ENCODE assay signal across 18 mouse cellular contexts in the genomic region with DNA sequence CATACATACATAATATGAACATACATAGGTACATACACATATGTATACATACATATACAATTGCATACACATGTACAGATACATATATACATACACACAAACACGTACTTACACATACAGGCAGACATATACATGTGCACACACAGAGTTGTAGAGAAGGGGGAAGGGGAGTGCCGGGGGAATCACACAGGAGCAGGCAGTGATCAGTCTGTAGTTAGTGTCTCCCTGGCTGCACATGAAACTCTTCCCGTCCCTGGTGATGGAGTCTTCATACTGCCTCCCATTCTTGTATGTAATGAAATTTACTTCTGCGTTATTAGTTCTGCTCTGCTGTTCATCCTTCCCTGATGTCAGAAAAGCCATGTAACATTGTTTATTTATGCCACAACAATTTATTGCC.
"Had no signal": no experiment of that assay in that cellular context is flagged by ENCODE, and none has a peak within 500 bp of the region (broad histone marks: within the 10 kb centered on the region; RNA-seq: fewer than 3 reads in every experiment).

No protein-coding gene starts in this region.

- H3K4me3 ChIP-seq: liver, embryonic 15.5 days; lung, embryonic 15.5 days; megakaryocyte, embryonic 14.5 days; midbrain, embryonic 13.5 days; midbrain, embryonic 15.5 days; stomach, embryonic 15.5 days had no signal

- H3K9me3 ChIP-seq: lung, embryonic 15.5 days; midbrain, embryonic 13.5 days; midbrain, embryonic 15.5 days; stomach, embryonic 15.5 days had no signal

- H3K27ac ChIP-seq: liver, embryonic 15.5 days; lung, embryonic 15.5 days; macrophage; midbrain, embryonic 13.5 days; midbrain, embryonic 15.5 days; stomach, embryonic 15.5 days; stomach, postnatal 0 days had no signal

- H3K4me2 ChIP-seq: liver, embryonic 15.5 days; lung, embryonic 15.5 days; midbrain, embryonic 11.5 days; midbrain, embryonic 13.5 days; midbrain, embryonic 15.5 days; stomach, embryonic 15.5 days had no signal

- H3K4me1 ChIP-seq: liver, embryonic 15.5 days; lung, embryonic 15.5 days; megakaryocyte, embryonic 14.5 days; midbrain, embryonic 13.5 days; stomach, embryonic 15.5 days had no signal

- ATAC-seq: liver, postnatal 0 days; lung, postnatal 0 days; midbrain, embryonic 13.5 days; midbrain, embryonic 15.5 days had no signal

- H3K27me3 ChIP-seq: liver, embryonic 15.5 days; lung, embryonic 15.5 days; megakaryocyte, embryonic 14.5 days; midbrain, embryonic 13.5 days; midbrain, embryonic 15.5 days; stomach, embryonic 15.5 days had no signal

- DNase-seq: liver, postnatal 0 days; lung, adult 2 months; lung, postnatal 14 days; lung, postnatal 36 days; right cerebral cortex, postnatal 14 days; thymus, adult 2 months; thymus, postnatal 25 days; thymus, postnatal 4 days had no signal

- H3K36me3 ChIP-seq: liver, embryonic 15.5 days; lung, embryonic 15.5 days; midbrain, embryonic 13.5 days; midbrain, embryonic 15.5 days; stomach, embryonic 15.5 days had no signal

- H3K9ac ChIP-seq: liver, embryonic 15.5 days; liver, postnatal 0 days; lung, embryonic 15.5 days; midbrain, embryonic 13.5 days; midbrain, embryonic 15.5 days; stomach, embryonic 15.5 days had no signal
